Mouse (Mus musculus): ENCODE data around the gene Dtx2. TPM values are rescaled to one million over a fixed set of nuclear protein-coding genes. Genes with fewer than 3 reads are reported as not detected.
"Not testable (repeated sequence)": the region's sequence is repeated elsewhere in the genome, so short reads cannot be mapped to it uniquely, and the experiment has no call there.

Gene Dtx2
- total RNA-seq, 2 experiments from 2014 or later = 9.5 to 10.7 TPM

DNA sequence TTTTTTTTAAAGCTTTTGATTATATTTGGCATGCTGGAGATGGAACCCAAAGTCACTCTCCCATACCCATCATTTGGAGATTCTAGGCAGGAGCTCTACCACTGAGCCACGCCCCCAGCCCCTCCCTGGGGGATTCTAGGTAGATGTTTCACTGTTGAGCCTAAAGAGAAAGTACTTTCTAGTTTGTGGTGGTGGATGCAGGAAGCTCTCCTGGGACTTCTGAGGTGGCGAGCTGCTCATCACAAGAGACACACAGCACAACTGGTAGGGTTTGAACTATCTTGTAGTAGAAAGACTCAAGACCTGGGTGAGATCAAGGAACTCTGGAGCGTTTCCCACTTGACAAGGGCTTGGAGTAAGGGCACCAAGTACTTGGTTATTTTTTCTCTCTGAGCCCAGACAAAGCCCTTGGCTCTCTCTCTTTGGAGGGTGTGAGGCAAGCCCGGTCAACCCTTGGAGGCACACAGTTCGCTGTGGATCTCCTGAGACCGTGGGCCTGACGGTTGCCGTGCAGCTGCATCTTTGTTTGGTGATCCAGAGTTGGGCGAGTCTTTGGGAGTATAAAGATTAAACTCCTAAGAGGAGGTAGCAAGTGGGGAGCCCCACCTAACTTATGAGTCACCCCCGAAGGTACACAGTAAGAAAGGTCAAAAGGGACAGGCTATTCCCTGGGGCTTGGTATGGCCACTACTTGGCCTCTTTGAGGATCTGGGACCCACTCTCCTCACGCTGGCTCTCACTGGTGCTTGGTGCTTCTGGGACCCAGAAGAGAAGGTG, 59.9 kb downstream of the Dtx2 start, which contains the start of gene Upk3bl:
Upk3bl (plus strand) TSS at position 192 of the 777 bp plus-strand sequence.
- intact Hi-C loops (cut with DNase I) = no loop called here
- DNase-seq = no peak

DNA sequence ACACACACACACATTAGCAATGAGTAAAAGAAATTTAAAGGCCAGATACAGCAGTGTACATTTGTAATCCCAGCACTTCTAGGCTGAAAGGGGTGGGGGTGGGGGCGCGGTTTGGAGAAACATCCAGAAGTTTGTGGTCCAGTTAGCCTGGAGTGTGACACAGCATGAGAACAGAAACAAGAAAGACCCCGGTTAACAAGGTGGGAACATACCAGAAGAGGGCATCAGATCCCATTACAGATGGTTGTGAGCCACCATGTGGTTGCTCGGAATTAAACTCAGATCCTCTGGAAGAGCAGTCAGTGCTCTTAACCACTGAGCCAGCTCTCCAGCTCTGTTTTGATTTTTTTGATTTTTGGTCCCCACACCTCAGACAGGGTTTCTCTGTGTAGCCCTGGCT, 61.5 kb downstream of the Dtx2 start:
- intact Hi-C loops (cut with DNase I) = no loop called here
- DNase-seq = no peak

DNA sequence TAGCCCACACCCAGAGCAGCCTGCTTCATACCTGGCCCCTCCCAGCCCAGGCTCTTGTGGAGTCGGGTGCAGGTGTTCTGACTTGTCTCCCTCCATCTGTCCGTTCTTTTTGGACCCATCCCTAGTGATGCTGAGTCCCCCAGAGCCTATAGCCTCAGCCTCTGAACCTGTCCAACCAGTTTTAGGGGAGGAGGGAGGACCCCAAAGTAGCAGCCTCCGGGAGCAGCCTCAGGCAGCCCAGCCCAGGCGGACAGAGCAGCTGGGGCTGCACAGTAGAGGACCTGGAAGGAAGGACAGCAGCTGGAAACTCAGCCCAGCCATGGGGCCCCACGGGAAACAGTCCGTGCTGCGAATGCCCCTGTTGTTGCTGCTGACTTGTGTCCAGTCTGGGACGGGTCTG, 62.5 kb downstream of the Dtx2 start:
- no peak for DNase-seq
- intact Hi-C loops (cut with DNase I) = no loop called here

DNA sequence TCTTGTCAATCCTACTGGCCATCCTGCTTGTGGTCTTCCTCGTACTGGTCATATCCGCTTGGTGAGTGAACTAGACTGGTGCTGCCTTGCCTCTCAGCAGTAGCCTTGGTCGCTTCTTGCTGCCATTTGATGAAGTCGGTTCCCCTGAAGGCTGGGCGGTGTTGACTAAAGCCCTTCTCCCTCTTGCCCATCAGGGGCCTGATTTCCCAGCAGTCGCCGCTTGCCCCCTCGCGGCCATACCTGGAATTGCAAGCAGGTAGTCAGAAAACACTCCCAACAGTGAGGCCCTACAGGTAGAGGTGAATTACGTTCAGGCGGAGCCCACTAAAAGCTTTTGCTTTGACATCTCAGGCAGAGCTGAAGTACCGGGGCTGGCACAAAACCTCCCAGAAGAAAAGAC, 67.0 kb downstream of the Dtx2 start:
- DNase-seq = peak; percentile 79 to 90
- intact Hi-C loops (cut with DNase I) = loop anchor here (1.0 to 2.0 kb wide), 4 partner anchors 15 to 184 kb away; no protein-coding TSS in a partner anchor

DNA sequence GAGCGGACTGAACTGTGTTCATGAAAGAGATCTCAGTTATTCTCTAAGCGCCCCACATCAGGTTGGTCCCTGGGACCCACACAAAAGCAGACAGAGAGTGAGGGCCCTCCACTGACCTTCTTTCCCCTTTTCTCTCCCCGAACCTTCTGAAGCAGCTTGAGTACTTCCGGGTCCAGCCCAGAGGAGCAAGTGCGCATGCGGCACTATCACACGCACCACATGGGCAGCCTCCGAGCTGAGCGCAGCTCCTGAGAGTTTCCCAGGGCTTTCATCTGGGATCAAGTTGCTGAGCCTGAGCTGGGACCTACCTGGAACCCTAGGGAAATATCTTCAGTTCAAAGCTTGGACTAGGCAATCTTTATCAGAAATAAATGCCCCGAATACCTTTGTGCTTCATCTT, 69.3 kb downstream of the Dtx2 start:
- intact Hi-C loops (cut with DNase I) = no loop called here
- DNase-seq = no peak

DNA sequence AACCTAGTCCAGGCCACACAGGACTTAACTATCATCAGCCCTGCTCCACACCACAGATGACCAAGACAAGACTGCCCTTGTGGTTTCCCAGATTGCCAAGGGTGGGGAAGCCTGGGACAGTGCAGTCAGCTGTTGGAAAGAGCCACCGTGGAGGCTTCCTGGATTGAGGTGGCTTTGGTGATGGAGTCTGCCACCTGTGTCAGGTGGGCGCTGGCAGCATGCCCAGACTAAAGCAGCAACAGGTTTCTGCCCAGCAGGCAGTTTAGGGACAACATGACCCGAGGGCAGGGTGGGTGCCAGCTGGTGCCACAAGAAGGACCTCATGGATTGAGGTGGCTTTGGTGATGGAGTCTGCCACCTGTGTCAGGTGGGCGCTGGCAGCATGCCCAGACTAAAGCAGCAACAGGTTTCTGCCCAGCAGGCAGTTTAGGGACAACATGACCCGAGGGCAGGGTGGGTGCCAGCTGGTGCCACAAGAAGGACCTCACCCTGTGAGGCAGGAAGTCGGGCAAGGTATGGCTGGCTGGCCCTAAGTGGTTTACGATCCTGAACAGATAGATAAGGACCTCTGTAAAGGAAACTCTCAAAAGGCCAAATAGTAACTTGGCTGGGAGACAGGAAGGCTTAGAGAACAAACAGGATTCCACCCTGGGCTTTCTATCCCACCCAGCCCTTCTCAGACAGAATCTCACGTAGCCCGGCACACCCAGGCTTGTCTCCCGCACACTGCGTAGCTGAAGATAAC, 72.0 kb downstream of the Dtx2 start:
- intact Hi-C loops (cut with DNase I); DNase-seq: not testable (repeated sequence)

DNA sequence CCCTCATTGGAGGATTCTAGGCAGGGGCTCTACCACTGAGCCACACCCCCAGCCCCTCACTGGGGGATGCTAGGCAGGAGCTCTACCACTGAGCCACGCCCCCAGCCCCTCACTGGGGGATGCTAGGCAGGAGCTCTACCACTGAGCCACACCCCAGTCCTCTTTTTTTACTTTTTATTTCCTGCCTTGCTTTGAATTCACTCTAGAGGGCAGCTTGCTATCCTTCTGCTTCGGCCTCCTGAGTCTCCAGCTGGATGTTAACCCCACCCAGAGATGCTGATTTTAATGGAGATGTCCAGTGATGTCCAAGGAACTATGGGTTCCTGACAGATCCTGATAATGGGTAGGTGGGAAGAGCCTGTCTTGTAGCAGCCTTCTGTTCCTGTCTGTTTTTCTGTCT, 74.8 kb downstream of the Dtx2 start:
- intact Hi-C loops (cut with DNase I) = no loop called here
- DNase-seq = no peak

DNA sequence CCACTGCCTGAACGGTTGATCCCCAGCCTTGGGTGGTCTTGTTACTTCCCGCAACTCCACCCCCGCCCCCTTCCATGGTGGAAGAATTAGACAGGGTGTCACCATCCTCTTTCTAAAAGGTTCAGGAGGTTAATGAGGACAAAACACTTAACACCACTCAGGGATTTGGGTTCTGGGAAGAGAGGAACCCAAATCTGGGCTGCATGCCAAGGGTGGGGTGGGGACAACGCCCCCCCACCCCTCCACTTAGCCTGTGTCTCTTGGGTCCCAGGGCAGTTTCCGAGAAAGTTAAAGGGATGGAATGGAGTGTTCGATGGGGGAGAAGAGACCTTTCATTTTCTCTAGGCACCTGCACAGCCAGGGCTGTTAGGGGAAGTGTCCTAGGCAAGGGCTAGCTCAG, 78.5 kb downstream of the Dtx2 start:
- intact Hi-C loops (cut with DNase I) = no loop called here
- DNase-seq = peak in 1 of 2 experiments; percentile 25

DNA sequence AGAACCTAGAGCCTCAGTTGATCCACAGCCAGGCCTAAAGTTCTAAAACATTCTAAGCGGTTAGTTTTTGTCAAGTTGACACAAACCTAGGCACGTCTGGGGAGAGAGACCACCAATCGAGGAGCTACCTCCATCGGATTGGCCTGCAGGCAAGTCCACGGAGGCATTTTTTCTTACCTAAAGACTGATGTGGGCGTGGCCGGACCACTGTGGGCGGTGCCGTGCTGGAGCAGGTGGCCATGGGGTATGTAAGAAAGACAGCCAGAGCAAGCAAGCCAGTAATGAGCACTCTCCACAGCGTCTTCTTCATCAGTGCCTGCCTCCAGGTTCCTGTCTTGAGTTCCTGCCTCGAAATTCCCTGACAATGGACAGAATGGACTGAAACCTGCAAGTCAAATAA, 78.9 kb downstream of the Dtx2 start:
- DNase-seq = no peak
- intact Hi-C loops (cut with DNase I) = no loop called here

DNA sequence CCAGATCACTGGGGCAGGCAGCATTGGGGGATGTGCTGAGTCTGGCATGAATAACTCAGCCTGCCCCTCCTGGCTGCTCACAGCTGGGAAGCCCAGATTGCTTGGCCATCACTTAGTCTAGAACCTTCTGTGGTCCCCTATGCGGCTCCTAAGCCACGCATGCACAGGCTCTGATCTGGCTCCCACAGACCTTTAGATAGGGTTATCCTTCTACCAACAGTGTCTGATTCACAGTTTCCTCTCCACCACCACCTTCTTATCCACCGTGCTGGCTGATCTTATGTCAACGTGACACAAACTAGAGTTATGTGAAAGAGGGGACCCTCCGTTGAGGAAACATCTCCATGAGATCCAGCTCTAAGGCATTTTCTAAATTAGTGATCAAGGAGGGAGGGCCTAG, 80.5 kb downstream of the Dtx2 start:
- intact Hi-C loops (cut with DNase I) = no loop called here
- DNase-seq = no peak

DNA sequence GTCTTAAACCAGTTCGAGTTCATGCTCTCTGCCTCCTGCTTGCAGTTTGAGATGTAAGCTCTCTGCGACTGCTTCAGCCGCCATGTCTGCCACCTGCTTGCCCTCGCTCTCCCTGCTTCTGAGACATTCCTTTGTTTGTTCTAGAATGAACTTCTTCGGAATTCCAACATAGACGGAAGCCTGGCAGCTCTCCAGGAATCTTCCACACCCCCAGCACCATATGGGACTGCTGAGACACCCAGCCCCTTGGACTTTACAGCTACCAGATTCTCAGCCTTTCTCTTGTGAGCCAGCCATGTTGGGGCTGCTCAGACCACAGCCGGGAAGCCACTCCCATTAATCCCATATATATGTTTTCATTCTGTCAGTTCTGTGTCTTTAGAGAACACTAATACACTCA, 81.7 kb downstream of the Dtx2 start:
- peak in 1 of 2 experiments; percentile 31 for DNase-seq
- intact Hi-C loops (cut with DNase I) = no loop called here

DNA sequence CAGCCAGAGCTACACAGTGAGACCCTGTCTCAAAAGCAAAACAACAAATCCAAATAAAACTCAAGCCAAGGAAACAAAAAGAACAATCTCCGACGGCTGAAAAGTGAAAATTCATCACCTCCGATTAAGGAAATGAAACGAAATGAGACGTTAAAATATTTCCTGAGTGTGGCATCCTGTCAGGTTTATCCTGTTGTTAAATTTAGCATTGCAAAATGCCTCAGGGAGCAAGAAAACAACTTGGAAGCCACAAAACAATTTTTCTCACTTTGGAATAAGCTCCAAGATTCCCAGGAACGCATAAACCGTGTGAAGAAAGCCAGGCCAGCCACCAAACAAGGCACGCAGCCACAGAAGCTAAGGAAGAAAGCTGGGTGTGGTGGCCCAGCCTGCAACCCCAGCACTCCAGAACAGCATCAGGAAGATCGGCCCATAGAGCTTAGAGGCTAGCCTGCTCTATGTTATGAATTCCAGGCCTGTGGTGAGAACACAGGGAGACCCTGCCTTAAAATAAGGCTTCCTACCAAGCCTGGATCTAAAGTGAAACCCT, 82.5 kb downstream of the Dtx2 start:
- peak; percentile 32 to 33 for DNase-seq

DNA sequence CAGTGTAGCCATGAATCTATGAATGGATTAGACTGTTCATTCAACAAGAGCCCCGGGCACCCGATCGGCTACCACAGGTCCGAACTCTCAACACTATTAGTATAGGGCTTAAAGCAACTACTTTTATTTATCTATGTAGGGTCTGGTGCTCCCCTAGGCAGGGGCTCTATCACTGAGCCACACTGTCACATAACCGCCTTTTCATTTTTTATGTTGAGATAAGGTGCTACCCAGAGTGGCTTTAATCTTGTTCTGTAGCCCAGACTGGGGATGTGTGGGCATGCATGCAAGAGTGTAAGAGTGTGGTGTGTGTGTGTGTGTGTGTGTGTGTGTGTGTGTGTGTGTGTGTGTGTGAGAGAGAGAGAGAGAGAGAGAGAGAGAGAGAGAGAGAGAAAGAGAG, 83.5 kb downstream of the Dtx2 start:
- intact Hi-C loops (cut with DNase I) = no loop called here
- DNase-seq = no peak

More for the DNA sequence above, 82.5 kb downstream of the Dtx2 start:
- intact Hi-C loops (cut with DNase I) = no loop called here

DNA sequence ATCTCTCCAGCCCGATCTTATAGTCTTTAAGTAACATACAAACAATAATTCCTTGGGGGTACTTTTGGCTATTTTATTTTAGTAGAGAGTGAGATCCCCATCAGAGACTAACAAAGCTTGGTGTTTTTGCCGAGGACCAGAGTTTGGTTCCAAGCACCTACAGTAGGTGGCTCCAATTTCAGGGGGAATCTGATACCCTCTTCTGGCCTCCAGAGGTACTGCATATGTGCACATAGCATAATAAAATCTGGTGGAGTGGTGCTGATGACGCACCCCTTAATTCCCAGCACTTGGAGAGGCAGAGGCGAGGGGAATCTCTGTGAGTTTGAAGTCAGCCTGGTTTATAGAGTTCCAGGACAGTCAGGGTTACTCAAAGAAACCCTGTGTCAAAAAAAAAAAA, 87.7 kb downstream of the Dtx2 start:
- DNase-seq = no peak
- intact Hi-C loops (cut with DNase I) = no loop called here

Other genes starting within 250 kb of the Dtx2 start
- not detected for gene Styxl1, start 216.4 kb upstream of the Dtx2 start, total RNA-seq (2021)
- 1,000 to 10,000 TPM; 1,661 to 1,664 TPM for gene Mdh2, start 216.3 kb upstream of the Dtx2 start, total RNA-seq (2021)
- under 1 TPM; 0.24 to 0.25 TPM for gene Srrm3, start 187.9 kb upstream of the Dtx2 start, total RNA-seq (2021)
- 100 to 1,000 TPM; 304 to 329 TPM for gene Hspb1, start 106.9 kb upstream of the Dtx2 start, total RNA-seq (2021)
- 100 to 1,000 TPM; 321 to 334 TPM for gene Ywhag, start 60.2 kb upstream of the Dtx2 start, total RNA-seq (2021)
- gene Ssc4d, start 20.3 kb upstream of the Dtx2 start, total RNA-seq (2021) = 1 to 10 TPM in 1 of 2 experiments, under 1 TPM in 1; 0.43 to 1.4 TPM
- gene Zp3, start 14.7 kb upstream of the Dtx2 start, total RNA-seq (2021) = not detected
- 10 to 100 TPM; 18.0 to 32.2 TPM for gene Upk3b, start 43.7 kb downstream of the Dtx2 start, total RNA-seq (2021)
- gene Upk3bl, start 59.7 kb downstream of the Dtx2 start, total RNA-seq (2021) = not detected
- gene Rasa4, start 89.1 kb downstream of the Dtx2 start, total RNA-seq (2021) = 1 to 10 TPM; 5.5 to 6.3 TPM
- 10 to 100 TPM; 63.9 to 80.0 TPM for gene Polr2j, start 121.8 kb downstream of the Dtx2 start, total RNA-seq (2021)
- gene Lrwd1, start 141.3 kb downstream of the Dtx2 start, total RNA-seq (2021) = 1 to 10 TPM; 7.0 to 7.7 TPM
- gene Alkbh4, start 141.3 kb downstream of the Dtx2 start, total RNA-seq (2021) = 1 to 10 TPM; 6.1 to 7.1 TPM
- gene Orai2, start 175.9 kb downstream of the Dtx2 start, total RNA-seq (2021) = 1 to 10 TPM; 2.7 to 3.8 TPM
- gene Prkrip1, start 204.2 kb downstream of the Dtx2 start, total RNA-seq (2021) = 10 to 100 TPM; 24.4 to 25.6 TPM